Mouse (Mus musculus) liver, adult 2 months (tissue): Measurements from ENCODE around the gene Srgap3.

Experiments used
- CTCF ChIP-seq: fragments of 200-500 bp; IDR thresholded peaks from 2 replicates; pipeline ENCODE4 v1.5.1; 2011; ENCODE audit warnings: low read depth, low read length, control low read depth
- POLR2A ChIP-seq: fragments of 200-500 bp; IDR thresholded peaks from 2 replicates; pipeline ENCODE4 v1.6.1; 2011; ENCODE audit warnings: low read length, control low read depth; ENCODE audit not compliant: insufficient read depth; ENCODE audit errors: extremely low read depth

DNA sequence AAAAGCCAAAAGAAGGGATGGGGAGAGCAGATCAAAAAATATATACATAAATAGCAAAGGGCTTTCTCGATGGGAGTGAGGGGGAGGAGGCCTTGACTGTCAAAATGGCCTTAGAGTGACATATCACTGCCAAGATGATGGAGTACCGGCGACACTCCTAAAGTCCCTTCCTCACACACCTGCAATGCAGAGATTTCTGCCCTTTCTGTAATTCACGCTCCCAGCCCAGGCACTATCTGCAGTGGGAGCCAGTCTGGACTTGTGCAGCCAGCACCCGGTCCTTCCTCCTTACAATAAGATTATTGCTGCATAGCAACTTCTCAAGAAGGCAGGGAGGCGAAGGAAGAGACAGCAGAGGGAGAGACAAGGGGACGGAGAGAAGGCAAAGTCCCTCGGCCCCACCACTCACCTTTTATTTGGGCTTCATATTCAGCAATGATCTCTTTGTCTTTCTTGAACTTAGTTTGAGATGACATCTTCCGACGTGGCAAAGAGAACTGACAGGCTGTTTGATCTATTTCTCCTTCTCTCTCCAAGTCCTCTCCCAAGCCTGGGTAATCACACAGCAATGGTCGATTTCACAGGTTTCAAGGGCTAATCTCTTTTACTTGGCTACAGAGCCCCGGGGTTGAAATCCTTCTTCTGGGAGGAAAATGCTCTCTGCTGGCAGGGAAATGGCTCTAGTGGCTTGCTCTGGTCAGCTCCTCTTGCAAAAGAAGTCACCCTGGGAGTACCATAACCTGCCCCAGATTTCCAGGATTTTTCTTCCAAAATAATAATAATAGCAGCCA lies 850 bp downstream of the Srgap3 start:
- TF ChIP-seq CTCF (no peak), POLR2A (no peak)
